Mouse (Mus musculus): ENCODE measurements around the gene Lmna. TPM values are rescaled to one million over a fixed set of nuclear protein-coding genes. Genes with fewer than 3 reads are reported as not detected.

The Lmna gene
- polyA plus RNA-seq, 1 experiment from 2014 or later, result 635 TPM

DNA sequence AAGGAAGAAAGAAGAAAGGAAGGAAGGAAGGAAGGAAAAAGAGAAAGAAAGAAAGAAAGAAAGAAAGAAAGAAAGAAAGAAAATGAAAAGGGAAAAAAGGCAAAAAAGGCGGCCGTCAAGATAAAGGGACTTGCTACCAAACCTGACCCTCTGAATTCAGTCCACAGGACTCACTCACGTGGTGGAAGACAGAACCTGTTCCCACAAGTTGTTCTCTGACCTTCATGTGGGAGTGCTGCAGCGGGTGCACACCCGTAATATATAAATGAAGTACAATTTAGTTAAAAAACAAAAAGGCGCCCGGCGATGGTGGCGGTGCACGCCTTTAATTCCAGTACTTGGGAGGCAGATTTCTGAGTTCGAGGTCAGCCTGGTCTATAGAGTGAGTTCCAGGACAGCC lies 18.9 kb upstream of the Lmna start:
- ATAC-seq (ENCODE audit: insufficient number of reproducible peaks, low FRiP score, low TSS enrichment, low read depth), result no peak
- Histone ChIP-seq H3K27me3 (no peaks in the 10 kb centered on the region), H3K4me3 (no peak overlapping the region), H3K4me1 (peaks cover 50% of the 10 kb centered on the region), H3K4me2 (no peak overlapping the region), H3K36me3 (peaks cover 21% of the 10 kb centered on the region), H3K9ac (no peak overlapping the region), H3K27ac (no peak overlapping the region), H3K9me3 (no peaks in the 10 kb centered on the region)
- 79% methylated on average over 11 of the region's 11 CpGs for WGBS

DNA sequence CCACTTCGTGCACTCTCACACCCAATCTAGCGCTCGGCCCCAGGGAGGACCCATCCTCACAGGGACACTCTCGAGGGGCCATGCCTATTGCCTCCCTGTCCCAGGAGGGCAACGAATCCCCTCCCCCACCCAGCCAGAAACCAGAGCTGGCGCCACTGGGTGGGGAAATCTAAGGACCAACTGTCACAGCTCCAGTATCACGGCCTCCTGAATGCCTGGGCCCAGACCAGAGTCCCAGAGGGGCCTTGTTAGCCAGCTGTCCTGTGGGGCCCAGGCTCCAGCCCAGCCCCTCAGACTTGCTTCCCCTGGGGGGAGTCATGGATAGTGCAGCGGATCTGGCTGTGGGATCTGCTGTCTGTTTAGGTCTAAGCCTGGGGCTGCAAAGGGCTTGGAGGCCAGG lies 17.8 kb upstream of the Lmna start:
- WGBS, result 32% methylated on average over 8 of the region's 8 CpGs
- Histone ChIP-seq H3K9ac (0 out of 2 replicates have a peak overlapping the region, but pooled peaks have one; percentile 14), H3K27ac (peak overlapping the region; percentile 57), H3K4me2 (no peak overlapping the region; the same call in 1 of the 2 replicates), H3K36me3 (peaks cover 27% of the 10 kb centered on the region), H3K9me3 (no peaks in the 10 kb centered on the region), H3K4me1 (peaks cover 46% of the 10 kb centered on the region), H3K4me3 (no peak overlapping the region), H3K27me3 (no peaks in the 10 kb centered on the region)
- no peak; the same call in 1 of the 2 replicates for ATAC-seq (ENCODE audit: insufficient number of reproducible peaks, low FRiP score, low TSS enrichment, low read depth)

DNA sequence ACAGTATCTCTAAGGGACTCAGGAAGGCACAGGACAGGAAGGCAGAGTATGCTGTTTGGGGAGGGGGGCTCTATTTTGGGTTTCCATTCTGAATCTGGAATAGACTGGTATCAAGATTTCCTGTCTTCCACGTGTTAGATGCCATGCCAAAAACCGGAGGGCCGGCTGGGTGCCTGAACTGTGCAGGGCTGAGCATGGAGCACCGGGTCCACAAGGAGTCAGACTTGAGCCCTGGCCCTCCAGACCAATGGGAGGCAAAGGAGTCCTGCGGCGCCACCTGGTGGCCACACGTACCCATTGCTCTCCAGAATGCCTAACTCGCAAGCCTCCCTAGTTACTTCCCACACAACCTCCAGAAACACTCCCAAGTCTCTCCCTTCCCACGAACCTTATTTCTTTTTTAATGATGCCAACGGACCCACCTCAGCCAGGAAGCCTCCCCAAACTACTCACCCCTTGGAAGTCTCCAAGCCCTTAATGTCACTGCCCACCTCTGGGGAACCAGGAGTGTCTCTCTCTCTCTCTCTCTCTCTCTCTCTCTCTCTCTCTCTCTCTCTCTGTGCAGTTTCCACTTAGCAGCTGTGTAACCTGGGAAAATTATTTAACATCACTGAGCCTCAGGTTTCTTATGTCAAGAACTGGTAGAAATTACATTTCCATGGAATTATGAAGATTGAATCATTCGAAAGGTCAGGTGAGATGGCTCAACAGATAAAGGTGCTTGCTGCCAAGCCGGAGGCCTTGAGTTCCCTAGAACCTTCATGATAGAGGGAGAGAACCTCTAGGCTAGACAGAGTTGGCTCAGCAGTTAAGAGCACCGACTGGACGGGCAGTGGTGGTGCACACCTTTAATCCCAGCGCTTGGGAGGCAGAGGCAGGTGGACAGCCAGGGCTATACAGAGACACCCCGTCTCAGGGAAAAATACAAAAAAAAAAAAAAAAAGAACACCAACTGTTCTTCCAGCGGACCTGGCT lies 16.7 kb upstream of the Lmna start:
- 29% methylated on average over 17 of the region's 17 CpGs for WGBS
- peak; percentile 71; the same call in 1 of the 2 replicates for ATAC-seq (ENCODE audit: insufficient number of reproducible peaks, low FRiP score, low TSS enrichment, low read depth)
- Histone ChIP-seq H3K4me2 (0 out of 2 replicates have a peak overlapping the region, but pooled peaks have one; percentile 17), H3K36me3 (peaks cover 27% of the 10 kb centered on the region), H3K4me1 (peaks cover 51% of the 10 kb centered on the region), H3K4me3 (no peak overlapping the region), H3K9ac (no peak overlapping the region), H3K27me3 (no peaks in the 10 kb centered on the region), H3K9me3 (no peaks in the 10 kb centered on the region), H3K27ac (peak overlapping the region; percentile 59; the same call in 1 of the 2 replicates)

DNA sequence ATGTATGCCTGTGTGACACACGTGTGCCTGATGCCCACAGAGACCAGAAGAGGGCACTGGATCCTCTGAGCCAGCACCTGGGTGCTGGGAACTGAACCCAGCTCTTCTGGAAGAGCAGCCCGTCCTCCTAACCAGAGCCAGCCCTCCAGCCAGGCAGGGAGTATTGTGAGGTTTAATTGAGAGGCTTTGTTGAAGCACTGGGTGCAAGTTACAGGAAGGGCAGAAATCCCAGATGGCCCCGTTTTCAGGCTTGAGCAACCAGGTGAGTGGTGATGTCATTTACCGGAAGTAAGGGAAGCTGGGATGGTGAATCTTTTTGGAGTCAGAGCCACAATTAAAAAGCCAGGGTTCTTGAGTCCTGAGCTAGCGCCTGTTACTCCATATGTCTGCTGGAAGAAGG lies 15.3 kb upstream of the Lmna start:
- H3K9ac ChIP-seq, result no peak overlapping the region
- no peak overlapping the region for H3K4me3 ChIP-seq
- peaks cover 45% of the 10 kb centered on the region for H3K4me1 ChIP-seq
- H3K27ac ChIP-seq, result 0 out of 2 replicates have a peak overlapping the region, but pooled peaks have one; percentile 1
- H3K27me3 ChIP-seq, result no peaks in the 10 kb centered on the region
- 82% methylated on average over 5 of the region's 5 CpGs for WGBS
- H3K36me3 ChIP-seq, result peaks cover 27% of the 10 kb centered on the region
- H3K4me2 ChIP-seq, result no peak overlapping the region
- no peak for ATAC-seq (ENCODE audit: insufficient number of reproducible peaks, low FRiP score, low TSS enrichment, low read depth)
- no peaks in the 10 kb centered on the region for H3K9me3 ChIP-seq

DNA sequence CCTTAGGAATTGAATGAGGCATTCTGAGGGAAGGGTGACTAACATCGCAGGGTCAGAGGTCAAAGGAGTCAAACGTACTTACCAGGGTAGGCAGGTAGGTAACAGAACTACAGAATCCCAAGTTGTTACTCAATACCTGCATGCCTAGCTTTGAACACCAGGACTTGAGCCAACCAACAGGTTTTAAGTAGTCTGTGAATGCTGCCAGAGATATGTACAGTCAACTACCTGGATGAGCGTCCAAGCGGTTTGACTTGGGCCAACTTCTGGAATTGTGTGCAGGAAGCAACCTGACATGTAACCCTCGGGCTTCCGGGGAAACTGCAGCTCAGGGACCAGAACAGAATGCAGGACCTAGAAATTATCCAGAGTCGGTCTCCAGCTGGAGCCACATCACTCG lies 13.3 kb upstream of the Lmna start:
- no peak for ATAC-seq (ENCODE audit: insufficient number of reproducible peaks, low FRiP score, low TSS enrichment, low read depth)
- Histone ChIP-seq H3K4me1 (peaks cover 28% of the 10 kb centered on the region), H3K36me3 (peaks cover 27% of the 10 kb centered on the region), H3K27me3 (no peaks in the 10 kb centered on the region), H3K4me3 (no peak overlapping the region), H3K4me2 (no peak overlapping the region), H3K9me3 (no peaks in the 10 kb centered on the region), H3K27ac (no peak overlapping the region), H3K9ac (no peak overlapping the region)
- 81% methylated on average over 8 of the region's 8 CpGs for WGBS

DNA sequence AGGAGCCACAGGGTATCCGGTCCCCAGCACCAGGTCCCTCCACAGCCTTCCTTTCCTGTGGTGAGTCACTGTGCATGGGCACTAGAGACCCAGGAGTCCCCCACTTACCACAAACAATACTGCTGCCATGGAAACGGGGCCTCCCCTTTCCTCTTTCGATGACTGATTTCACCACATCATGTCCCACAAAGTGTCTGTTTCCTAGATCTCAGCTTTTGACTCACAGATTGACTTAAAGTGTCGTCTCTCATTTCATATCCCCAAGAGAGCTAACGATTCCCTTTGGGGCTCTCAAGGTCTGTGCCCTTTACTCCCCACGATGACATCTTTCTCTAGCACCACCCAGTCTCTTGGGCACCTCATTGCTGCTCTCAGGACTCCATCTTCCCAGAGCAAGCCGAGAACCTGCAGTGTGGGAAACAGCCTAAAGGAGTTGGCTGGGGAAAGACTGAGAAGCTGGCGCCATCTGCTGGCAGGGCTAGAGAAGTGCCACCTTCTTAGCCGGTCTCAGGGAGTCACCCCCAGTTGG lies 12.1 kb upstream of the Lmna start:
- Histone ChIP-seq H3K4me2 (no peak overlapping the region), H3K27me3 (no peaks in the 10 kb centered on the region), H3K9ac (no peak overlapping the region), H3K4me3 (no peak overlapping the region), H3K36me3 (peaks cover 23% of the 10 kb centered on the region), H3K4me1 (peaks cover 19% of the 10 kb centered on the region), H3K9me3 (no peaks in the 10 kb centered on the region), H3K27ac (peak overlapping the region; percentile 38)
- ATAC-seq (ENCODE audit: insufficient number of reproducible peaks, low FRiP score, low TSS enrichment, low read depth), result peak; percentile 40; the same call in 1 of the 2 replicates
- 37% methylated on average over 9 of the region's 9 CpGs for WGBS

- no peaks in the 10 kb centered on the region for H3K27me3 ChIP-seq
- no peaks in the 10 kb centered on the region for H3K9me3 ChIP-seq
- H3K4me3 ChIP-seq, result no peak overlapping the region
- ATAC-seq (ENCODE audit: insufficient number of reproducible peaks, low FRiP score, low TSS enrichment, low read depth), result no peak
- H3K9ac ChIP-seq, result no peak overlapping the region
- 80% methylated on average over 6 of the region's 6 CpGs for WGBS
- H3K36me3 ChIP-seq, result peaks cover 23% of the 10 kb centered on the region
- H3K4me2 ChIP-seq, result no peak overlapping the region
- H3K4me1 ChIP-seq, result peaks cover 18% of the 10 kb centered on the region
- no peak overlapping the region for H3K27ac ChIP-seq
Measured at GRCm38 (mm10) chr3:88521156-88521555, 11.4 kb upstream of the Lmna start.

DNA sequence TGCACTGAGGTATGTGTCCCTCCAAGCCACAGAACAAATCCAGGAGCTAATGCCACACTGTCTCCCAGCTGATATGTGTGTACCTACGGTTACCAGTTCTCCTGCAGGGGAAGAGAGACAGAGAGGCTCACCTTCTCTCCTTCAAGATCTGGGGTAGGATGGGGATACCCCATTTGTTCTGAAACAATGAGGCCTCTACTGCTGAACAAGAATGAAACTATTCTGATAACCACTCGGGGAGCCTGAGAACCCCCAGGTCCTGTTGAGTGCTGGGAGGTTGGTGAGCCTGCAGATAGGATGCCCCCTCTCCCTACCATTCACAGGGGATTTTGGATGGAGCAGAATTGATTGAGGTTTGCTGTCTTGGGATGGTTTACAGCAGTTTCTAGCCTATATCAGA lies 10.3 kb upstream of the Lmna start:
- H3K9me3 ChIP-seq, result no peaks in the 10 kb centered on the region
- no peak for ATAC-seq (ENCODE audit: insufficient number of reproducible peaks, low FRiP score, low TSS enrichment, low read depth)
- 80% methylated on average over 2 of the region's 2 CpGs for WGBS

GRCm38 (mm10) chr3:88518411-88518810 lies 8.7 kb upstream of the Lmna start:
- no peak for ATAC-seq (ENCODE audit: insufficient number of reproducible peaks, low FRiP score, low TSS enrichment, low read depth)
- Histone ChIP-seq H3K4me3 (no peak overlapping the region), H3K9ac (no peak overlapping the region), H3K9me3 (no peaks in the 10 kb centered on the region), H3K4me2 (no peak overlapping the region), H3K27me3 (no peaks in the 10 kb centered on the region), H3K27ac (no peak overlapping the region), H3K4me1 (peaks cover 36% of the 10 kb centered on the region), H3K36me3 (peaks cover 3% of the 10 kb centered on the region; the same call in 1 of the 2 replicates)
- WGBS, result 66% methylated on average over 4 of the region's 4 CpGs

More for the DNA sequence above, 10.3 kb upstream of the Lmna start:
- Histone ChIP-seq H3K9ac (no peak overlapping the region), H3K4me3 (no peak overlapping the region), H3K36me3 (peaks cover 20% of the 10 kb centered on the region), H3K27ac (no peak overlapping the region), H3K4me2 (no peak overlapping the region), H3K4me1 (peaks cover 19% of the 10 kb centered on the region), H3K27me3 (no peaks in the 10 kb centered on the region)

- Histone ChIP-seq H3K9ac (no peak overlapping the region), H3K4me1 (peaks cover 50% of the 10 kb centered on the region), H3K27me3 (no peaks in the 10 kb centered on the region), H3K36me3 (no peaks in the 10 kb centered on the region), H3K9me3 (no peaks in the 10 kb centered on the region), H3K27ac (peak overlapping the region; percentile 39; the same call in 1 of the 2 replicates), H3K4me3 (no peak overlapping the region), H3K4me2 (no peak overlapping the region)
- no peak for ATAC-seq (ENCODE audit: insufficient number of reproducible peaks, low FRiP score, low TSS enrichment, low read depth)
- WGBS, result 59% methylated on average over 2 of the region's 2 CpGs
Measured at GRCm38 (mm10) chr3:88516407-88516806, 6.7 kb upstream of the Lmna start.

GRCm38 (mm10) chr3:88515095-88515386 lies 5.3 kb upstream of the Lmna start:
- H3K4me3 ChIP-seq, result no peak overlapping the region
- peak overlapping the region; percentile 92 for H3K27ac ChIP-seq
- H3K4me2 ChIP-seq, result no peak overlapping the region
- no peak overlapping the region for H3K9ac ChIP-seq
- no peaks in the 10 kb centered on the region for H3K27me3 ChIP-seq
- H3K4me1 ChIP-seq, result peaks cover 62% of the 10 kb centered on the region
- WGBS, result 96% methylated on average over 2 of the region's 2 CpGs
- H3K9me3 ChIP-seq, result no peaks in the 10 kb centered on the region
- H3K36me3 ChIP-seq, result no peaks in the 10 kb centered on the region
- ATAC-seq (ENCODE audit: insufficient number of reproducible peaks, low FRiP score, low TSS enrichment, low read depth), result no peak
